Mouse (Mus musculus): ENCODE data around the gene Sp2.

GRCm38 (mm10) chr11:96980021-96980420 lies 2.7 kb downstream of the Sp2 start:
- TF ChIP-seq POLR2A (IDR thresholded peaks at IDR 0.05; ENCODE audit: extremely low read depth, insufficient read depth, low read length) (no peak), CTCF (IDR thresholded peaks at IDR 0.05; ENCODE audit: extremely low read depth, insufficient read depth, low read length) (no peak)

Measured in cortical plate, adult 2 months (tissue).